Mouse (Mus musculus) adrenal gland, adult (tissue): ENCODE results near the gene Elovl7.

ENCODE experiments used
- DNase-seq, 2 experiments: peaks; one replicate each; pipeline ENCODE4 v3.0.0; 2022 to 2023; ENCODE audit warnings: low spot score in 1 of 2; ENCODE audit not compliant: inconsistent age in 2 of 2

The Elovl7 gene

GRCm38 (mm10) chr13:108214081-108214484 lies at the start of gene Elovl7:
TSS of gene Elovl7 (plus strand) at chr13:108214404.
- DNase-seq, result peak; percentile 80 to 87

- no peak for DNase-seq
These were observed 49.6 kb upstream of the Elovl7 start for GRCm38 (mm10) chr13:108164621-108165020.

DNA sequence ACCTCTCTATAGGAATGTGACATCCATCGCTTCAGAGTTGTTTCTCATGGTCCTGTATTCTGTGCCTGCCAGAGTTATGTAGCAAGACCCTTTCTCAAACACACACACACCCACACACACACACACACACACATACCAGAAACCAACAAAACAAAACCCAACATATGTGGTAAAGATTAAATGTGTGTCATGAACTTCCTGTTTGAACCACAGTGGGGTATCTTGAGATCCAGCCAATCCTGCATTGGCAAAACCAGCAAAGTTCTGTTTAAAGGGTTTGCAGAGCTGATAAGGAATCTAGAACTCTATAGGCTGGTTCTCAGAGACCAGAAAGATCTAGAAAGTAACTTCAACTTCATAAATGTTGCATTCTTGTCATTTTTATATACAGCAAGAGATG lies 44.2 kb upstream of the Elovl7 start:
- DNase-seq, result no peak

DNA sequence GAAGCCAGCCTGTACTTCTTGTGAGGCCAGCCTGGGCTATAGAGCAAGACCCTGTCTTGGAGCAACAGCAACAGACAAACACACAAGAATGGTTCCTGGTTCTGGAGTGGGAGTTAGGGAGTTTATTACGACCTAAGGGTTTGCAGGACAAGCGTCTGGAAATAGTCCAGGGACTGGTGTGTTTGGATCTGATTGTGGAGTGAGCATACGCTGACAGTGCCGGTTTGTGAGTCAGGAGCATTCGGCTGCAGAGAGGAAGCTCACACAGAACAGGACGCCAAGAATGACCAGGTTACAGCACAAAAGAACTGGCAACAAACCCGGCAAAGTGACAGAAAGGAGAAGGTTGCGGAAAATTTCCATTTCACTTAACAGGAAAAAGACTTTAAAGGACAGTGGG lies 43.7 kb upstream of the Elovl7 start:
- no peak for DNase-seq

DNA sequence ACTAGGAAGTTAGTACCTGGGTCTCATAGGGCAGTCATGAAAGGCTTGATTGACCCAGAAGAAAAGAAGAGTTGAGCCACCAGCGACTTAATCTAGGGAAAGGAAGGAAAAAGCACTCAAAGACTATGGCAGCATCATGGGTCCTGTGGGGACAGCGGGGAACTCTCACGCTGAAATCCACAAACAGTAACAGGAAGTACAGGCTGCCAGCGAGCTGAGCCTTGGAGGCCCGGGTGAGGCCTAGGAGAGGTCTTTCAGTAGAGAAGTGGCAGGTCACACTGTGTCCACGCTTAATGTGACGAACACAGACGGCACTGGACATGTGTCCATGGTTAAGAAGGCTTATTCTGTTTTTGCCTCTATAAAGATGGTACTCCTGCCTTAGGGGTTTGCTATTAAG lies 34.6 kb upstream of the Elovl7 start:
- no peak for DNase-seq

GRCm38 (mm10) chr13:108180821-108181220 lies 33.4 kb upstream of the Elovl7 start:
- DNase-seq, result no peak

- DNase-seq, result no peak
These were observed 29.4 kb upstream of the Elovl7 start for GRCm38 (mm10) chr13:108184743-108185255.

GRCm38 (mm10) chr13:108185530-108185929 lies 28.7 kb upstream of the Elovl7 start:
- DNase-seq, result no peak

DNA sequence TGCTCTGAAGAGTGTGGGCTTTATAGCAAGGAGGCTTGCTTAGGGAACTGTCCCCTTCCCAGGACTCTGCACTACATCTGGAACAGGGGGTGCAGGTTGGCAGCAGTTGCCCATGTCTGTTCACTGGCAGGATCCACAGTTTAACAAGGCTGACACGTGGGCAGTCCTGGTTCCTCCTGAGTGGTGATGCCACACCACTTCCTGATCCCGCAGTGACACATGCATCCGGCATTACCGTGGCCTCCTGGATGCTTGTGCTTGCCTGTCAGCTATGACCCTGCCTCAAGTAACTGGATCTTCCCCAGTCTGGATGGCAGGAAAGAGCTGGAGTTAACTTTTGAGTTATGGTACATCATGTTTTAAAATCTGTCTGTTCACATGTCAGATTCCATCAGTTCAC lies 26.2 kb upstream of the Elovl7 start:
- DNase-seq, result no peak

GRCm38 (mm10) chr13:108191074-108191720 lies 23.0 kb upstream of the Elovl7 start:
- peak; percentile 26 to 80 for DNase-seq

- DNase-seq, result no peak
These were observed 18.7 kb upstream of the Elovl7 start for GRCm38 (mm10) chr13:108195474-108195873.

DNA sequence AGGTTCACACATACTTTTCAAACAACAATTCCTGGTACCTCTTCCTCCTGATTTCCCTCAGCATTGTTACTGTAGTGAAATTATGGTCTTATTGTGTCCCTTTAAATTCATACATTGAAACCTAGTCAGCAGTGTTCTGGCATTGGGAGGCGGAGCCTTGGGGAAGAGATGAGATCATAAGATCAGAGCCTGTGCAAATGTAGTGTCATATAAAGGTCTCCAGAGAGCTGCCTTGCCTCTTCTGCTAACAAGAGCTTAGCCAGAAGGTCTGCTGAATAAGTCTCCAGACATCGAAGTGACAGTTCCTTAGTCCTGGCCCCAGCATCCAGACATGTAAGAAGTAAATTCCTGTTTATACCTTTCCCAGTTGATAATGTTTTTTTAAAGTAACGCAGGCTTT lies 9.3 kb upstream of the Elovl7 start:
- no peak for DNase-seq

GRCm38 (mm10) chr13:108207447-108207846 lies 6.8 kb upstream of the Elovl7 start:
- no peak for DNase-seq

DNA sequence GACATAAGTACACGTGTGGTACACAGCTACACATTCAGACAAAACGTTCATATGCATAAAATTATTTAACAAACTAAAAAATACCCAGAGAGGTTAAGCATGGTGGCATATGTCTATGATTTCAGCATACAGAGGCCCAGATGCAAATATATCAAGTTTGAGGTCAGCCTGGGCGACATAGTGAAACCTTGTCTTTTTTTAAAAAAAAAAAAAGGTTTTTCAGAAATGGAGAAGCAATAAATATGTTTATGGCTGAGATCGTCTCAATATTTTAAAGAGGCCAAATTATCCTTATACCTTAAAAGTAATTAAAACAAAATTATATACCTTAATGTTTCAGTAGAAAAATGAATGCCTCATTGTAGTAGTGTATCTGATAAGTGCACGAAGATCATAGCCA lies 6.1 kb upstream of the Elovl7 start:
- no peak for DNase-seq

DNA sequence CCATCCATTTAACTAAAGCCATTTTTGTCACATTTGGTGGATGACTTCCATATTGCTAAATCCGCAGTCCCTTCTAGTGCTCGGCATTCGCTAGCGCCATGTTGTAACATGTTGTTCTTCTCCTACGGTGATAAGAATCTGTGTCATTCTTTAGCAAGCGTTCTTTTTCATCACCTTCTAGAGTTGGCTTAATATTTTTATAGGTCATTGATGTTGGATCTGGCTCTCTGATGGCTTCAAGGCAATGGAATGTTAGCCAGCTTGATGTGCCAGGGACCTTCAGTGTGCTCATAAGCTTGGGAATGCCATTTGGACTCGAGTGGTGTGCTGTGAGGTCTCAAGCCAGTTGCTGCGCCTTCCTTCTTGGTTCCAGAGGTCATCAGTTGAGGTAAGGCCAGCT lies 3.2 kb upstream of the Elovl7 start:
- DNase-seq, result no peak

GRCm38 (mm10) chr13:108212397-108213018 lies 1.7 kb upstream of the Elovl7 start:
- no peak for DNase-seq

DNA sequence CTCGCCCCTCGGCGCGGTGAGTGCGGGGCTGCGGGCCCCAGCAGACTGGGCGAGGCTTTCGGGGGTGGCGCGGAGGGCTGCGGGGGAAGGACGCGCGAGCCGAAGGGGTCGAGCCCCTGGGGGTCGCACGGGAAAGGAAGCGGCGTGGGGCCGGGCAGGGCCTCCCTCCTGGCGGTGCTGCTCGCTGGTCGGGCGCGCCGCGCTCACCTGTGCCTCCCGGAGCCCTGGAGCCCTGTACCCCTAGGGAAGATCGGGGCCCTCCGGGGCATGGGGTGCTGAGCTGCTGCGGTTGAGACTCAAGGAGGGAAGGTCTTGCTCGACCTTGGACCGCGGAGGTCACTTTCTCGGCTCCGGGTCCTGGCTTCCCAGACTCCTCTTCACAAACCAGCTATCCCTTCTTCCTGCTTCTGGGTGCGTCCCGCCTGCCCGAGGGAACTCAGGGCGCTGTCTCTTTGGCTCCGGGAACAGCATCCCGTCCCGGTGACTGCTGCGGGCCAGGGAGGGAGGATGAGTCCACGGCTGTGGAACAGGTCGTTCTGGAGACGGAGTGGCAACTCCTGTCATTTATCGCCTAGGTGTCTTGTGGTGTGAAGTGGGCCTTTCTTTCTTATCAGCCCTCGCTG lies 392 bp downstream of the Elovl7 start:
- peak; percentile 25 to 76 for DNase-seq

- DNase-seq, result no peak
These were observed 1.1 kb downstream of the Elovl7 start for GRCm38 (mm10) chr13:108215231-108215780.

- no peak for DNase-seq
These were observed 5.6 kb downstream of the Elovl7 start for GRCm38 (mm10) chr13:108219773-108220172.

GRCm38 (mm10) chr13:108229191-108229590 lies 15.0 kb downstream of the Elovl7 start:
- DNase-seq, result peak in 1 of 2 experiments; percentile 44

DNA sequence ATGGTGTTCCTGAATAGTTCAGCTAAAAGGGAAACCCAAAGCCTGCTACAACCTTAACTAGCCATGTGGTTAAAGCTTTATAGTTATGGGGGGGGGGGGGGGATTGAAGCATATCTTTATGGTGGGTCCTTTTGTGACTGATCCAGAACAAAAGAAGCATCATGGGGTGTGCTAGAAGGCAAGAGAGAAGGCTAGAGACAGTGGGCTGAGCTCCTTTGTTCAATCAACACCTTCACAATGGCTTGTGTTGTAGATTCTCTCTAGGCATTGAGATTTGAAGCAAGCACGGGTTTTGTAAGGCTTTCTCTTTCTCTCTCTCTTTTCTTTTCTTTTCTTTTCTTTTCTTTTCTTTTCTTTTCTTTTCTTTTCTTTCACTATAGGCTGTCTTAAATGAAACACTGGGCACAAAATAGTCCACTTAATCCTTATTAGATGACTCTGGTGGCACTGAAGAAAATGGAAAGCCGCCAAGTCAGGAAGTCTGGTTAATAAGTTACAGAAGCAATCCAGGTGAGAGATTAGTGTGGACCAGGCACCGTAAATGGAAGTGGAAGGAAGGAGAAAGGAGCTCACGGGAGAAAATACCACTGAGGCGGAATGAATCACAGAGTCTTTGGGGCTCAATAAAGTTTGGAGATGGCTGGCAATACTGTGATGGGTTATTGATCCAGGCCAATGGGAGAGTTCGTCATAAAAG lies 15.6 kb downstream of the Elovl7 start:
- no peak for DNase-seq
